Mouse (Mus musculus): ENCODE data around the gene Slc6a13.
A peak's percentile ranks its signal among the peaks of the same experiment; 100 is the strongest.

Slc6a13 gene

DNA sequence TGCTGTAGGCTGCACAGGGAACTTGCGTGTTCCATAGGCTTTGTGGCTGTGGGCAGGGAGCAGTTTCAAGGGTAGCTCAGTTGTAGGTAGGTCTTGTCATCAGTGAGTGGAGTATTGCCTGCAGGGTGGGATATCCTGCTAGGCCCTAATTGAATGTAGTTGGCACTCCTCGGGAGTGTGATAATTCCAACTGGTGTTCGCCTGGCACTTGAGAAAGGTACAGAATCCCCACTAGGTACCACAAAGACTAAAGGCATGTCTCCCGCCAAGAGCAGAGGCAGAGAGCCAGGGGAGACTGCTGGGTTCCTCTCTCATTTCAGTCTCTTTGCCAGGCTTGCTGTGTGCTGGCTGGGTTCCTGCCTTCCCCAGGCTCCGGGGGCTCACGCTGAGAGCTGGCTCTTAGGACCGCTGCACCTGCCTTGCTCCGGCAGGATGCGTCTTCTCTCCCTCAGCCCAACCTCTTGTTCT, 28.4 kb downstream of the Slc6a13 start:
- DNase-seq = no peak

DNA sequence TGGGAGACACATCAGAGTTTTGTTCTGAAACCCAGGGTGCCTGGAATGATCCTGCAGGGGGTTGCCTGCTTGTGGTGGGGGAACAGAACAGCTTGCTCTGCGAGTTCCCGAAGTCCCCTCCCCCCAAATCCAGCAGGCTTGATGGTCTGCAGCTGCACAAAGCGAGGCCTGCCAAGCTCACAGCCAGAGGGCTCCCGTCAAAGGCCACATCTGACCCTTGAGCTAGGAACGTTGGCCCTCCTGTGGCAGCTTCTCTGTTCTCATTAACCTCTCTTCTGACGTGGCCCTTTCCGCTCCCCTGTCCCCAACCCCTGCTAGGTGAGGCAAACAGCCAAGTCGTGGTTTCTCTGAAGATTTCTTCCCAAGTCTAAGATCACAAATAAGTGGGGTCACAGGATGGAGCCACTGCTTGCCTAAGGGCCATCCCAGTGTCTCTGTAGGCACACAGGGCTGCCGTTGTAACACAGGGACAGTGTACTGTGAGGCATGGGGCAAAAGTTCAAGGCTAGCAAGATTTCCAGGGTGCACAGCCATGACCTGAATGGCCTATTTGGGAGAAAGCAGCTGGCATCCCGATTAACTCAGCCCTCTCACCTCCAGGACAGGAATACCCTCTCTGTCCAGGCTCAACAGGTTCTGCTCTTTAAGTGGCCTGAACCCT, 30.0 kb downstream of the Slc6a13 start:
- DNase-seq = peak; percentile 65 to 73

DNA sequence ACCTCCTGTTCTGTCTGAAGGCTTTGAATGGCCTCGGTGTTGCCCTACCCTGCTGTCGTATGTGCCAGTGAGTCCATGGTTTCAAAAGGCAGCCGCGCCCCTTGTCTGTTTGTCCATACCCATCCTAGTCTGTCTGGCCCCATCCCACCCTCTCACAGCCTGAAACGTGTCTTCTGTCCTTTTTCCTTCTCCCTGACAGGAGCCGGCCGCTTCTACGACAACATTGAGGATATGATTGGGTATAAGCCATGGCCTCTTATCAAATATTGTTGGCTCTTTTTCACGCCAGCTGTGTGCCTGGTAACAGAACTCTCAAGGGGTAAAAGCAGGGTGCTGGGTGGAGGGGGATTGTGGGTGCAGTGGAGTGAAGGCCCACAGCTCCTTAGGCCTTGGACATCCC, 35.8 kb downstream of the Slc6a13 start:
- no peak for DNase-seq

GRCm38 (mm10) chr6:121336558-121336957, 36.5 kb downstream of the Slc6a13 start:
- peak in 1 of 2 experiments; percentile 40 for DNase-seq

DNA sequence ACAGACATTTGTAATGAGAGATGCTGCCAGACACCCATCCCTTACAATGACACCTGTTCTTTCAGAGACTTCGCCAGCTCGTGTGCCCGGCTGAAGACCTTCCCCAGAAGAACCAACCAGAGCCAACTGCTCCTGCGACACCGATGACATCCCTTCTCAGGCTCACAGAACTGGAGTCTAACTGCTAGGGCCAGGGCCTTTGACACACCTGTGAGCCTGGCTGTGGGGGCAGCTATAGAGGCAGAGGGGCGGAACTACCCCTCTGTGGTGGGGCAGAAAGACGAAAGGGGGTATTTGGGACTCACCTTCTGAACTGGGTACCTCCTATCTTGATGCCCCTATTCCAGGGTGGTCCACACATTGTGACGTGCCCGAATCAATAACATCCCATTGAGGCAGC, 37.2 kb downstream of the Slc6a13 start:
- no peak for DNase-seq

DNA sequence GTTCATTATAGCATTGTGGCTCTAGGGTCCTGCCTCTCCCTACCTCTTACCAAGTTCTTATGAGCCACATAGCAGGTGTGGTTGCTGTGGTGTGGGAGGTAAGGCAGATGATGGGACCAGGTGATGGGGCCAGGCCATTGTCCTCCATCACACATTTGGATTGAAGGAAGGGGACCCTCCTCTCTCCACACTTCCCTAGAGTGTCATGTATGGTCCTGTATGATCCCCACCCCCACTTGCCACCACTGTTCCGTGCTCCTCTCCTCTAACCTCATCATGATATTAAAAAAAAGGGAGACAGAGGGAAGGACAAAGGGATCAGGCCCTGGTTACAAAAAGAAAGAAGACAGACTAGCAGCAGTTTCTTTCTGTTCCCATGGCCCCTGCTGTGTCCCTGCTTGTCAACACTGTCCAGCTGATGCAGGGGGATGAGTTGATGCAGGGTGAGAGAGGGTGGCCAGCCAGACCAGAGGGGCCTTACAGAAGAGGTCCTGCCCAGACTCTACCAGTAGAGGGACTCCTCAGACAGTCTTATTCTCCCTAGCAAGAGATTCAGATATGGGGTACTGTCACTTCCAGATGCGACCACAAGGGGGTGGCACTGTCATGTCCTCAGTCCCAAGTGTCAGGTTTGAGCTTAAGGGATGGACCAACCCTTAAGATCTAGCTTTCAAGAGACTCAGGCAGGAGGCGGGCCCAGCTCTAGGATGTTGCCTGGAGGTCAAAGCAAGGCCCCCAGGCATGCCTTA, 37.9 kb downstream of the Slc6a13 start:
- peak; percentile 81 to 91 for DNase-seq

DNA sequence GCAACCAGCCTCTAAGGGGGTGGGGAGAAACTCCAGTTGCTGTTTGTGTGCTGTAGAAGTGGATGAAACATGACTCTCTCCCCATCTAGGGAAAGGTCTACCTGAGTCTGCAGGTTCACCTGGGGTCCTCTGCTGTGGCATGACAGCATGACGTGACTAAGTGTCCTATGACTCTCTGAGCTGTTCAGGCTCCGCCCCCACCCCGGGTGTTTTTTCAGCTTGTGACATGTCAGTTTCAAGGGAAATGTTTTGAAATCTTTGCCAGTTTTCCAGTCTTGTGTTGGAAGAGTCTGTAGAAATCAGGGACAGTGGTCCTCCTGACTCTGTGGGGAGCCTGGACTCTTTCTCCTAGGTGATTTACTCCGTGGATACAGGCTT, 38.5 kb downstream of the Slc6a13 start:
- no peak for DNase-seq

DNA sequence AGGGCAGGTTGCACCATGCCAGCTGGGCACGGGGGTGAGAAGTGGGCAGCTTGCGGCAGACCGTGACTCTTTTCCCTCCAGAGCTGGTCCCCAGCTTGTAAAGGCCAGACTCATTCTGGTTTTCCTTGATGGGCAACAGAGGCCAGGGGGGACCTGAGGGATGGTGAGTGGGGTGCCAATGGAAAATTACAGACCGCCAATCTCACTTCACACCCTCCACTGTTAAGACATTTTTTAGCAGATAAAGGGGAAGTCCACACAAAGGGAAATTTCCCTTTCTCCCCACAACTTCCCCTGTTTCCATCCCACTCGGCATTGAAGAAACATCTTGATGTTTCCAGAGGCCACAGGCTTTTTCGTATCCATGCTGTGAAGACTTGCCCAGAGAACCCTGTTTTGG, 41.6 kb downstream of the Slc6a13 start:
- DNase-seq = no peak

- DNase-seq = peak in 1 of 2 experiments; percentile 17
Measured at GRCm38 (mm10) chr6:121343026-121343770, 43.2 kb downstream of the Slc6a13 start, which contains the start of gene Slc6a12. Slc6a12 (plus strand) TSS chr6:121343076.

DNA sequence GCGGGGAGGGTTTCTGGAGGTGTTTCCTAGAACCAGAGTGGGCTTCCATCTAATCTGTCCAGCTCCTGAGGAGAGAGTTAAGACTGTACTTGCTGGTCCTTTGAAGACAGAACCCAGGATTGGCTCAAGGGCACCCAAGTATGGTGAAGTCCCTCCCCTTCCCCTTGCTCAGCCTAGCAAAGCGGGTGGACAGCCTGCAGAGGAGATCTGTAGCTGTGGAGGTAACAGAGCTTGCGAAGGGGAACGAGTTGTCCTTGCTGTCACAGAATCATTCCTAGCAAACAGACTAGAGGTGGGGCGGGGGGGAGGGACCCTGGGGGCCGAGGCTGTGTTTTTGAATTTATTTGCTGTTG, 43.7 kb downstream of the Slc6a13 start:
- no peak for DNase-seq

DNA sequence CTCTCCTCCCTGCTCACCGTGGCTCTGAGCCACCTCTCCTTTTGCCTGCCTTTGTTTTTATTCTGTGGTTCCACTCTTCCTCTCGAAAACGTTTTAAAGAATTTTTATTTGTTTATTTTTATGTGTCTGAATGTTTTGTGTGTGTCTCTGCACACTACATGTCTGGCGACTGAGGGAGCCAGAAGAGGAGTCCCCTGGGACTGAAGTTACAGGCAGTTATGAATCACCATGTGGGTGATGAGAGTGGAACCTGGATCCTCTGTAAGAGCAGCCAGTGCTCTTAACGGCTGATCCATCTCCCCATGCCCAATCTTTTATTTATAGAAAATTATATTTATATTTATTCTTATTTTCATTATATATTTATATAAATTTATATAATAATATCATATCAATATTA, 44.3 kb downstream of the Slc6a13 start:
- DNase-seq = no peak

GRCm38 (mm10) chr6:121346428-121346827, 46.4 kb downstream of the Slc6a13 start:
- no peak for DNase-seq

DNA sequence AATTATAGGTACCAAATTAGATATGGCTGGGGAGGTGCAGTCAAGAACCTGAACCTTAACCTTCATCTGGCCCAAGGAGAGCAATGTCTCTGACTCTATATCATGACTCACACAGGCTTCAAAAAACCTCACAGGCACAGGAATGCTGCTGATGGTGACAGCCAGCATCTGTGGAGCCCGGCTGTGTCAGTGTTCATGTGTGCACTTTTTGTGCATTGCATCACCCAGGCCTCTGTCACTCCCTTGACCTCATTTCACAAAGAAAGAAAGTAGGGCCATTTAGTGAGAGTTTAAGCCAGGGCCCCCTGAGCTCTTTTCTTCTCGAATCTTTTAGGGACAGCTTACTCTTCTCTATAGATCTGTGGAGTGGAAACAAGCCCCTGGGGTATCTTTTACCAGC, 52.2 kb downstream of the Slc6a13 start:
- no peak for DNase-seq

- DNase-seq = no peak
Measured at GRCm38 (mm10) chr6:121356041-121356440, 56.0 kb downstream of the Slc6a13 start.

GRCm38 (mm10) chr6:121357232-121357631, 57.2 kb downstream of the Slc6a13 start:
- no peak for DNase-seq

DNA sequence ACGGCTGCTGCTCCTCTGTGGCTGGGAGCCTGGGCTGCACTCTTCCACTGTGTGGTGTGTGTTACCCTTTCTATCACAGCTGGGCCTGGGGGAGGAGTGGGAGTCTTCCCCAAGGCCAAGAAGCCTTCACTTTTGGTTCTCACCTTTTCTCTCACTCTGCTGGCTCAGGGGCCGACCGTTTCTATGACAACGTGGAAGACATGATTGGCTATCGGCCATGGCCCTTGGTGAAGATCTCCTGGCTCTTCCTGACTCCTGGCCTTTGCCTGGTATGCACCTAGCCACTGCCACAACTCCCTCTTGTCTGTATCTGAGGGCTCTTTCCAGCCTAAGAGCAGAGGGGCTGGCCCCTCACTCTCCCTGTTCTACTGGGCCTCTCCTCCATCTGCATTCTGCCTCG, 63.0 kb downstream of the Slc6a13 start:
- DNase-seq = no peak

- peak; percentile 69 to 78 for DNase-seq
Measured at GRCm38 (mm10) chr6:121363956-121364355, 63.9 kb downstream of the Slc6a13 start.

DNA sequence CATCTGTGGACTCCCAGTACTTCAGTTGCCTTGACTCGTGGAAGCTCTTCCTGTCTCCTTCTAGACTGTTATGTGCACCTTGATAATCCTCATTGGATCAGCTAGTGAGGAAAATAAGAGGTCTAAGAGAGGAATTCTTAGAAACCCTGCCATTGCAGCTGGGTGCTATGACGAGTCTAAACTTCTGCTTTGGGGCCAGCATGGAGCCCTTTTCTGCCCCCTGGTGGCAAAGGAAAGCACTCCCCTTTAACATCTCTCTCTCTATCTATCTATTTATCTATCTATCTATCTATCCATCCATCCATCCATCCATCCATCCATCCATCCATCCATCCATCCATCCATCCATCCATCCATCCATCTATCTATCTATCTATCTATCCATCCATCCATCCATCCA, 66.5 kb downstream of the Slc6a13 start:
- DNase-seq = peak in 1 of 2 experiments; percentile 69

DNA sequence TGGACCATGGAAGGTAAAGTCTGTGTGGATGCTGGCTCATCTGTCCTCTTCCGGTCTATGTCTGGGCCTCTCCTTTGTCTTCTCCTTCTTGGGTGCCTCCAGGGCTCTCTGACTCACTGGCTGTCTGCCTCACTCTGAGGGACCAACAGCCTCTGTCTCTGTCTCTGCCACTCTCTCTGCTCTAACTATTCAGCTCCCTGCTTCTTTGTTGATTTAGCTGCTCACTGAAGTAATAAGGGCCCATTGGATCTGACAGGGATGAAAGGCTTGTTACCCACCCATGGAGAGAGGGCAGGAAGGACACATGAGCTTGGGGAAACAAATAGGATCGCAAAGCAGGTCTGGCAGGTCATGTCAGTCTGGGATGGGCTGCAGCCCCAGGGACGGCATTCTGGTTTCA, 67.1 kb downstream of the Slc6a13 start:
- no peak for DNase-seq

GRCm38 (mm10) chr6:121371197-121371980, 71.4 kb downstream of the Slc6a13 start:
- peak; percentile 65 to 77 for DNase-seq

DNA sequence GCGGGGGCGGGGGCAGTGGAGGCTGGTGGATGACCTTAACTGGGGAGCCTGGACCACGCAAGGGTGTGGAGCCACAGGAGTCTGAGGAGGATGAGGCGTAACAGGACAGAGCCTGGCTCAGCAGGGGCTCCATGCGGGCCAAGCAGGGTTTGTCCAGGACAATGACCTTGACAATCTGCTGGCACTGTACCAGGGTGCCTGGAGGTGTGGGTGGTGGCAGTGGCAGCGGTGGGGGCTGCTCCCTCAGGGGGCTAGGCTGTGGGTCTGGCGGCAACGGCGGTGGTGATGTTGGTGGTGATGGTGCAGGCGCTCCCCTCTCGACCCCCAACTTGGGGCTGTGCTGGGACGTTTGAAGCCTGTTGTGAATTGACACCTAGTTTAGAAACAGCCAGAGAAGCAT, 76.1 kb downstream of the Slc6a13 start:
- no peak for DNase-seq

DNA sequence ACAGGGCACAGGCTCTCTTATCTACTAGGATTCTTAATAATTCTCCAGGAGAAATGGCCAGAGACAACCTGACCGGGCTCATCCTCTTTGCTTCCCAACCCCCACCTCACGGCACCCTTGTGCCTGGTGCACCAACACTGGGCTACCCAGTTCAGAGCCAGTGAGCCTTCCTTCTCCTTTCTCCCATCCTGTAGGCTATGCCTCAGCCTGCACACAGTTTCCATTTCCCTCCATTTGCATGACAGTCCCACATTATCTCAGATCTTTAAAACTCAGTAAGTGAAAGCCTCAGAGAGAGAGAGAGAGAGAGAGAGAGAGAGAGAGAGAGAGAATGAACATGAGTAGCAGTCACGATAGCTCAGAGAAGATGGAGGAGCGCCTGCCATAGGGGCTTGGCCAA, 78.2 kb downstream of the Slc6a13 start:
- DNase-seq = no peak

- DNase-seq = no peak
Measured at GRCm38 (mm10) chr6:121380576-121380975, 80.5 kb downstream of the Slc6a13 start.
